ENCODE assay signal across 27 mouse cellular contexts in the genomic region with DNA sequence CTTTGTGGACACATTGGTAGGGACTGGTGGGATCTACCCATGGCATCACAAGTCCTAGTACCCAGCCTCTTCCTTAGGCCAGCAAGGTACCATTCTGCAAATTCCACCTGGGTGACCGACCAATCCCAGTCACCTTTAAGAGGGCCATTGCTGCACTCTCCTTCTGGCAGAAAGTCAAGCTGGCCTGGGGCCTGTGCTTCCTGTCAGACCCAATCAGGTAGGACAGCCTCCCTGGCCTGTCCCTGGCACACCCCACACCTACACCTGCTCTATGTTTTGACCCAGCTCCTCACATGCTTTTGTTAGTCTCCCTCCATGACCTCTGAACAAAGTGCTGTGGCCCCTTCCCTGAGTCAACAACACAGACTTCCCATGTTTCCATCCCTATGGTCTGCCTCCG. TPM values are rescaled to one million over a fixed set of nuclear protein-coding genes. Genes with fewer than 3 reads are reported as not detected.
"Had no signal": no experiment of that assay in that cellular context is flagged by ENCODE, and none has a peak within 500 bp of the region (broad histone marks: within the 10 kb centered on the region; RNA-seq: fewer than 3 reads in every experiment).

No protein-coding gene starts in this region.

- ATAC-seq: hindbrain, postnatal 0 days; intestine, embryonic 16.5 days had no signal

- H3K27ac ChIP-seq: gastrocnemius, adult 2 months; heart, embryonic 13.5 days; heart, embryonic 15.5 days; hindbrain, embryonic 13.5 days; hindbrain, embryonic 15.5 days; hindbrain, postnatal 0 days; kidney, embryonic 15.5 days; kidney, postnatal 0 days; limb, embryonic 13.5 days; limb, embryonic 15.5 days; liver, embryonic 13.5 days had no signal

- H3K9me3 ChIP-seq: heart, embryonic 13.5 days; heart, embryonic 15.5 days; hindbrain, embryonic 13.5 days; hindbrain, embryonic 15.5 days; kidney, embryonic 15.5 days; limb, embryonic 13.5 days; limb, embryonic 15.5 days; liver, embryonic 13.5 days; liver, embryonic 15.5 days had no signal

- DNase-seq: gastrocnemius, adult 2 months; gastrocnemius, postnatal 10 days; gastrocnemius, postnatal 25 days; heart, adult 18-20 months; heart, postnatal 14 days; heart, postnatal 36 days; kidney, adult 11 months; kidney, adult 2 months; kidney, adult 9 months; kidney, postnatal 14 days; kidney, postnatal 36 days; layer of hippocampus, adult 9-11 months; layer of hippocampus, postnatal 36 days; left cerebral cortex, postnatal 4 days; liver, embryonic 13.5 days had no signal

- H3K4me2 ChIP-seq: heart, embryonic 11.5 days; heart, embryonic 13.5 days; heart, embryonic 15.5 days; hindbrain, embryonic 13.5 days; hindbrain, embryonic 15.5 days; kidney, embryonic 15.5 days; limb, embryonic 13.5 days; limb, embryonic 15.5 days; liver, embryonic 13.5 days; liver, embryonic 15.5 days had no signal

- H3K27me3 ChIP-seq: heart, embryonic 13.5 days; heart, embryonic 15.5 days; hindbrain, embryonic 13.5 days; hindbrain, embryonic 15.5 days; kidney, embryonic 15.5 days; limb, embryonic 13.5 days; limb, embryonic 15.5 days; liver, embryonic 13.5 days; liver, embryonic 15.5 days had no signal

- H3K9ac ChIP-seq: heart, embryonic 13.5 days; heart, embryonic 15.5 days; hindbrain, embryonic 13.5 days; hindbrain, embryonic 15.5 days; kidney, embryonic 15.5 days; limb, embryonic 13.5 days; limb, embryonic 15.5 days; liver, embryonic 13.5 days; liver, embryonic 15.5 days had no signal

- H3K4me3 ChIP-seq: gastrocnemius, adult 2 months; heart, embryonic 13.5 days; heart, embryonic 15.5 days; hindbrain, embryonic 13.5 days; hindbrain, embryonic 15.5 days; kidney, embryonic 15.5 days; limb, embryonic 13.5 days; limb, embryonic 15.5 days; liver, embryonic 13.5 days; liver, embryonic 15.5 days had no signal

RNA-seq across cellular contexts. Expression of a gene that starts 25.3 kb away (rescaled TPM):
- polyA plus RNA-seq: liver, embryonic 13.5 days; liver, embryonic 15.5 days had no signal
